Mouse (Mus musculus) ovary, postnatal 36 days (tissue): Measurements from ENCODE around the gene AC134908.4.
"Not testable (repeated sequence)": the region's sequence is repeated elsewhere in the genome, so short reads cannot be mapped to it uniquely, and the experiment has no call there.

Experiments used
- DNase-seq: peaks from one replicate; pipeline ENCODE4 v3.0.0; 2022; ENCODE audit warnings: low spot score, mixed read lengths

The AC134908.4 gene

DNA sequence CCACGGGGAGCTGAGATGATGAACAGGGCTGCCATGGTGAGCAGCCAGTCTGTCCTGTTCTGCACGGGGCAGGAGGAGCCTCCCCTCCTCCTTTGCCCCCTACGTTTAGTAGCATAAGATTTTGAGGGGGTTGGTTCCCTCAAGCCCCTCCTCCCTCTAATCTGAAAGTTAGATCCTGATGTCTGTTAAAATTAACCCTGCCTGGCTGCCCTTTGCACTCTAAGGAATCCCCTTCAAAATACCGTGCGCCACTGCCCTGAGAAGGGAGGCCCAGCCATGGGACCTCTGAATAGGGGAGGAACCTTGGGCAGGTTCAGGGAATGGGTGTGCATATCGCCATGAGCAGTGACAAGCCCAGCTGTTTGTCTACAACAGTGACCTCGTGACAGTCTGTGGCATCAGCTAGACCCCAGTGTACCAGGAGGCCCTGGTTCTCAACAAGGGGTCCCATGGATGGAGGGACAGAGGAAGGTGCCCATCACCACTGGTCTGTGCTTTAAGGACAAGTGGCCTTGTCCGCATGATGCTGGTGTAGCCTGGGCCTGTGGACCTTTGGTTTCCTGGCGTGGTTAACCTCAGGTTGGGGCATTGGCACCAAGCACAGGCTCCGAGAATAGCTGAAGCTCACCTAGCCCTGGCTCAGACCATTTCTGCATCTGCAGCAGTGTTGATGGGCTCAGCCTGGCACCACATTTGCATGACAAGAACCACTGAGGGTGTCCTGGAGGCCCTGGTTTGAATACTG is 20.0 kb downstream of the AC134908.4 start:
- DNase-seq, result peak; percentile 1

DNA sequence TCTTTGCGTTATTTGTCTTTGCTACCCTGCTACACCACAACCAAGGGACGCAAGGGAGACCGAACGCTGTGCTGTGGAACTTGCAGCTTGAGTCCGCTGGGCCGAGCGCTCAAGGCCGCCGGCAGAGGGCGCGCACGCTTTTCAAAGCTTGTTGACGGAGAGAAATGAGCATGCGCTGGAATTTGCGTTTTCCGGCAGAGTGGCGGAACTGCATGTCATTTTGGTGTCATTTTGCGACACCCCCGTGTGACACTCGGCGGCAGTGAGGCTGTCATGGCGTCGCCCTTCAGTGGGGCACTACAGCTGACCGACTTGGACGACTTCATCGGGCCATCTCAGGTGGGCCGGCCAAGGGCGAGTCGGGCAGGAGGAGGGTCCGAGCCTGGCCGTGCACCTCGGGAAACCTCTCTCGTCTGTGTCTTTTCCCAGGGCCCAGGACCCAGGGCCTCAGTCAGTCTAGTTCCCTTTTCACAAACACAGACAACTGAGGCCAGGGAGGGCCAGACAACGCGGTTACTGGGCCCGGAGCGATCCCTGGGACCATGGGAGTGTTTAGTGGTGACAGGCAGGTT is 21.8 kb downstream of the AC134908.4 start, which contains the start of gene Narfl:
Narfl (plus strand) TSS at position 228 of the 572 bp plus-strand sequence.
- DNase-seq, result peak; percentile 97

GRCm38 (mm10) chr17:25769331-25769730 is 26.1 kb downstream of the AC134908.4 start:
- no peak for DNase-seq

GRCm38 (mm10) chr17:25765886-25766285 is 29.6 kb downstream of the AC134908.4 start:
- no peak for DNase-seq

DNA sequence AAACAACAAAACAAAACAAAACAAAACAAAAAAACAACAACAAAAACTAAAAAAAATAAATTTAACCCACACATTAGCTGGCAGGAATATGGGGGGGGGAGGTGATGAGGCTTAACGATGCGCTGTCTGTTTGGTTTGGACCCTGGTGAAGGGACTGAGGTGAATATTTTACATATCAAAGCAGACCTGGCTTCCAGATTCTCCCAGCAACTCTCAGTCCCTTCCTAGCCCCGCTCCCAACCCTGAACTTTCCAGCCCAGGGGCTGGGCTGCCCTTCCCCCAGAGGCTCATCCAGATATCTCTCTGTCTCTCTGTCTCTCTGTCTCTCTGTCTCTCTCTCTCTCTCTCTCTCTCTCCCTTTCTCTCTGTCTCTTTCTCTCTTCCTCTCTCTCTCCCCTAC is 32.9 kb downstream of the AC134908.4 start:
- DNase-seq, result no peak

DNA sequence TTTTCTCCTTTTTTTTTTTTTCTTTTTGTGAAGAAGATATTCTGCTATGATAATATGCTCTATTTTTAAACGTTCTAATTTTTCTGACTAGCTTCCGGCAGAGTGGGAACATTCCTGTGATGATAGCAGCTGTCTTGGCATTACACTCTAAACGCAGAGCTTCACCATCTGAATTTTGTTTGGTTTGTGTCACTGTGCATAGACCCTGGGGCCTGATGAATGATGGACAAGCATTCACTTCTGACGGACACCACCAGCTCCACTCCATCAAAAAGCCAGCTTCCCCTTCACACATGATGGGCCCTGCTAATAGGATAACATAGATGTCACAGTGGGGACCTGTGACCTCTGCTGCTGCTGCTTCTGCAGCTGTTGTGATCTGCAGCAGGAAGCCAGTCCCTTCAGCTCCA is 33.9 kb downstream of the AC134908.4 start:
- DNase-seq, result no peak

GRCm38 (mm10) chr17:25760148-25760547 is 35.3 kb downstream of the AC134908.4 start:
- DNase-seq, result no peak

DNA sequence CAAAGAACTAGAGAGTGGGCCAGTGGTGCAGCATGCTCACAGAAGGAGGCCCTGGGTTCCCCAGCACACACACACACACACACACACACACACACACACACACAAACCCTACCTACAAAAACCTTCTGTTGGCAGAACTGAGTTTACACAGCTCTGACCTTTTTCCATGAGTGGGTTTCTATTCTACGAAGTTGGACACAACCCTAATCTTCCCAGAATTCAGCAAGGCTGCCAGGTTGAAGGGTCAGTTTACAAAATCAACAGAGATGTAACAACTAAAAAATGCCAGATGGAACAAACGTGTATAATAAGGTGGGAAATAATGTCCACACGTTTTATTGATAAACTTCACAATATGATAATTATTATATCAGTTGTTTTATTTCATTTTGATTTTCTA is 37.8 kb downstream of the AC134908.4 start:
- no peak for DNase-seq

DNA sequence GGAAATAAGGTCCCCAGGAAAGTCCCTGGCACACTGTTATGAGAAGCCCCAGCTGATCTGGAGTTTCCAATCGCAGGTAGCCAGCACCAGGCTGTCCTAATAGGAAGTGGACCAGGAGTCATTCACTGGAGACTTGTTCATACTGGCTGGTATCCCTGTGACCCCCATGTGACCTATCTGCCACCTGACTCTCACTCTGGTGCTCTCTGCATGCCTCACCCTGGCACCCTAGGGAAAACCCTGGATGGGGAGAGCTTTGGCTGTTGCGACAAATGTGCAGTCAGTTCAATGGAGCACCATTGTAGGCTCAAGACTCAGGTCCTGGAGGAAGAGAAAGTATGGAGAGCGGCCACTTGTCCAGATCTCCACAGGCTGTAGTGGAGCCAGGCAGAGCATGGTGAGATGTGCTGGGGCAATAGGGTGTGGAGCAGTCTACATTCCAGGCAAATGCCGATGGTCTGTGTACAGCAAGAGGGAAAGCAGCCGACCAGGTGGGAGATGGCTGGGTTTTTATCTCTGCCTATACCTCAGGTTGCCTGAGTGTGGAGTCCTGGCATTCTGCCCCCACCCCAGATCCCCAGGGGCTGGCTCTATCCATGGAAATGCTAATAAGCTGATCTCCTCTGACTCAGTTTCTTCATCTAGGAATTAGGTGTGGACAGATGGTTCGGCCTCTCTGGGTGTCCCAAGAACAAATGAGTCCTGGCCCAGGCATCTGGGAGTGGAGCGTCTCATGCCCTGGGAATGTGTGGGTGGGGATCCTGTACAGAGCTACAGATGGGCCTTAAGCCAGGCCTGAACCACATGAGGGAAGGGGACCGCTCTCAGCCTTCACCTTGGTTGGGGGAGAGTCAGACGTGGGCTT is 38.8 kb downstream of the AC134908.4 start:
- DNase-seq, result no peak

DNA sequence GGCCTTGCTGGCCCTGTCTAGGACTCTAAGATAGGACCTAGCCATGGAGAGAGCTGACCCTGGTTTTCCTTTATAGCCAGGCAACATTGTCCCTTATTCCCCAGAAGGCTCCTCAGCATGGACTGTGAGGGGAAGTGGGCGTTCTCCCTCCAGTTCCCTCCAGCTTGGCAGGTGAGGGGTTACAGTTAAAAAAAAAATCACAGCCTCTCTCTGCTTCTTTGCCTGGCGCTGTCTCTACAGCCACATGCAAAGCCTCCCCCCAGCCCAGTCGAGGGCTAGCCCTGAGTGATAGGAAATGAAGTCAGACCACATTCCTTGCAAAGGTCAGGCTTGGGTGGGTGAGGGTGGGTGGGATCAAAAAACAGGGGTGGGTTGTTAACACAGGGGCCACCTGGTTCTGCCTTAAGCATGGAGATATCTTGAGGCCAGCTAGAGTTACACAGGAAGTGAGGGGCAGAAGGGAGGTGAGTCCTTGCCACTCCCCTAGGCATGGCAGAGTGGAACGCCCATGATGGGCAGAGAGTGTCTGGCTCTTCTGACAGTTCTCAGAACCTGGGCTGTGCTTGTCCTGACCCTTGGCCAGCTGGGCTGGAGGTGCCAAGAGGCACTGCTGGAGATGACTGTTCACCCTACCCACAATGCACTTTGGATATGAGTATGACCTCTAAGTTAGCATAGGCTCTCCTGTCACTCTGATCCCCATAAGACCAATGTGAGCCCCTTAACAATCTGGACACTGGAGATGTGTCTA is 39.7 kb downstream of the AC134908.4 start:
- no peak for DNase-seq

GRCm38 (mm10) chr17:25755086-25755485 is 40.4 kb downstream of the AC134908.4 start:
- no peak for DNase-seq

- DNase-seq, result no peak
These were observed 41.2 kb downstream of the AC134908.4 start, which contains the start of gene Msln for GRCm38 (mm10) chr17:25754241-25754640. TSS of gene Msln (minus strand) at chr17:25754378.

GRCm38 (mm10) chr17:25751446-25751845 is 44.0 kb downstream of the AC134908.4 start:
- peak; percentile 61 for DNase-seq

- DNase-seq, result no peak
These were observed 46.1 kb downstream of the AC134908.4 start for GRCm38 (mm10) chr17:25749314-25749713.

DNA sequence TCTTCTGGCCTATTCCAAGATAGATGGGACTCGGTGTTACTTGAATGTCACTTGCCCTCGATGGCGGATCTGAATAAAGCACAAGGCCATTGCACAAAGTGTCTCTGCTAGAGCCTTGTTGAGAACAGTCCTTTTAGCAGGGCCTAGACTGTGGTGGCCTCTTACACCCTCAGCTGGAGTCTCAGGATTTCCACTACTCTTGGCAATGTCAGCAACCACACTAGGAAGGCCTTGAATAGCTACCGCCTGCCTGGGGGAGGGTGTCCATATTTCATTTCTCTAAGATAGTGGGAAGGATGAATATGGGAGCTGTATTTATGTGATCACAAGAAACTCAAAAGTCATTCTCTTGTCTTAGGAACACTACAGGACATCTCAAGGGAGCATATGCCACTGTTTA is 47.2 kb downstream of the AC134908.4 start:
- DNase-seq, result no peak

DNA sequence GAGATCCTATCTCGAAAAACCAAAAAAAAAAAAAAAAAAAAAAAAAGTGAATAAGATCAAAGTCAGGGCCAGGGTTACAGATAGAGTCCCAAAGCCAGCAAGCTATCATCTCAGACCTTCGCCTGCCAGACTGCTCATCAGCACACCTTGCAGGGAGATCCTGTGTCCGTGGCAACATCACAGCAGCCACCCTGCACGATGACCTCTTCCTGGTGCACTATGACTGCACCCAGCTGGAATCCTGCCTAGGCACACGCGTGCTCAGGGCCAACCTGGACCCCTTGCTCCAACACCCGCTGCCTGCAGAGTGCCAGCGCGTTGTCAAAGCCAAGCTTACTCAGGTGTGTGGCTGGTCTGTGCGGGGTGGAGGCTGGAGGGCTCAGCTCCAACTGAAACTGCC is 51.1 kb downstream of the AC134908.4 start:
- DNase-seq, result no peak

DNA sequence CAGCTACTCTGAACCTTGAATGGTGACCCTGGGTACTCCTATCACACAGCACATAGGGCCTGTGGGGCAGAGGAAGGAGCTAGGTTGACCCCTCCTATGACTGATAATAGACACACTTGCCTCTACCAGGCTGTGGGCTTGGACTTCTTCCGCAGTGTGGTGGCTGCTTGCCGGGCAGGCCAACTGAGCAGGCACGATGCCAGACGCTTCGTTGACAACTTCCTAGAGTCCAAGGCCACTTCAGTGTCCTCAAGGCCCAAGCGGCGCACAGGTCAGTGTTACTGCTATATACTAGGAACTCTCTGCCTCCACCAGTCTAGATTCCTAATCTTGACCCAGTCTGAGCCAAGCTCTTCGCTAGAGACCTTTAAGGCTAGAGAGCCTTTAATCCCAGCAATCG is 51.6 kb downstream of the AC134908.4 start:
- no peak for DNase-seq

GRCm38 (mm10) chr17:25741471-25741870 is 54.0 kb downstream of the AC134908.4 start:
- DNase-seq, result not testable (repeated sequence)
